Mouse (Mus musculus): ENCODE data around the gene Nr1i3. TPM values are rescaled to one million over a fixed set of nuclear protein-coding genes. Genes with fewer than 3 reads are reported as not detected.

Gene Nr1i3
- polyA plus RNA-seq, 1 experiment from 2014 or later: 0.25 TPM

GRCm38 (mm10) chr1:171223796-171224195 lies 10.0 kb downstream of the Nr1i3 start:
- no peak overlapping the region for H3K4me2 ChIP-seq (replicated peaks; ENCODE audit: low read depth)
- no peak overlapping the region for H3K27ac ChIP-seq (replicated peaks)
- TF ChIP-seq CTCF (IDR thresholded peaks at IDR 0.05; ENCODE audit: low read depth) (no peak), EP300 (optimal IDR thresholded peaks at IDR 0.05) (no peak)
- H3K4me1 ChIP-seq (replicated peaks; ENCODE audit: control insufficient read depth, insufficient read depth): peaks cover 4% of the 10 kb centered on the region
- no peak overlapping the region for H3K4me3 ChIP-seq (ENCODE audit: low read depth, low read length)
- WGBS: 79% methylated on average over 2 of the region's 2 CpGs
- no peak for ATAC-seq (ENCODE audit: low FRiP score, low TSS enrichment)
- H3K27me3 ChIP-seq (ENCODE audit: control insufficient read depth, insufficient read depth, low read length): no peaks in the 10 kb centered on the region
- H3K9me3 ChIP-seq (ENCODE audit: control insufficient read depth, low read length): no peaks in the 10 kb centered on the region
- DNase-seq (ENCODE audit: low spot score): no peak
- H3K9ac ChIP-seq (ENCODE audit: low read length): no peak overlapping the region
- peaks cover 5% of the 10 kb centered on the region; the same call in 1 of the 2 replicates for H3K36me3 ChIP-seq (ENCODE audit: control insufficient read depth, insufficient read depth, low read length)

- Histone ChIP-seq H3K9ac (ENCODE audit: low read length) (no peak within 1 kb of the TSS), H3K4me3 (ENCODE audit: low read depth, low read length) (no peak within 1 kb of the TSS), H3K4me2 (replicated peaks; ENCODE audit: low read depth) (no peak within 1 kb of the TSS), H3K4me1 (replicated peaks; ENCODE audit: control insufficient read depth, insufficient read depth) (peaks cover 4% of the 10 kb centered on the region), H3K27me3 (ENCODE audit: control insufficient read depth, insufficient read depth, low read length) (no peaks in the 10 kb centered on the region), H3K9me3 (ENCODE audit: control insufficient read depth, low read length) (no peaks in the 10 kb centered on the region), H3K27ac (replicated peaks) (no peak within 1 kb of the TSS), H3K36me3 (ENCODE audit: control insufficient read depth, insufficient read depth, low read length) (peaks cover 5% of the 10 kb centered on the region; the same call in 1 of the 2 replicates)
- ATAC-seq (ENCODE audit: low FRiP score, low TSS enrichment) (no peak), DNase-seq (ENCODE audit: low spot score) (no peak)
- WGBS: 68% methylated on average over 5 of the region's 5 CpGs
- TF ChIP-seq EP300 (optimal IDR thresholded peaks at IDR 0.05): no peak
- TF ChIP-seq CTCF (IDR thresholded peaks at IDR 0.05; ENCODE audit: low read depth): no peak
These were observed 11.1 kb downstream of the Nr1i3 start, which contains the start of gene Apoa2 for GRCm38 (mm10) chr1:171224857-171225256. Gene Apoa2, plus strand, starts transcription at chr1:171225054.

GRCm38 (mm10) chr1:171226780-171227179 lies 13.0 kb downstream of the Nr1i3 start:
- H3K36me3 ChIP-seq (ENCODE audit: control insufficient read depth, insufficient read depth, low read length): no peaks in the 10 kb centered on the region
- DNase-seq (ENCODE audit: low spot score): no peak
- H3K27ac ChIP-seq (replicated peaks): no peak overlapping the region
- no peak for TF ChIP-seq CTCF (IDR thresholded peaks at IDR 0.05; ENCODE audit: low read depth)
- TF ChIP-seq EP300 (optimal IDR thresholded peaks at IDR 0.05): no peak
- ATAC-seq (ENCODE audit: low FRiP score, low TSS enrichment): no peak
- H3K4me2 ChIP-seq (replicated peaks; ENCODE audit: low read depth): no peak overlapping the region
- WGBS: 54% methylated on average over 4 of the region's 4 CpGs
- no peak overlapping the region for H3K9ac ChIP-seq (ENCODE audit: low read length)
- no peaks in the 10 kb centered on the region for H3K27me3 ChIP-seq (ENCODE audit: control insufficient read depth, insufficient read depth, low read length)
- H3K4me3 ChIP-seq (ENCODE audit: low read depth, low read length): no peak overlapping the region
- peaks cover under 1% of the 10 kb centered on the region; the same call in 1 of the 2 replicates for H3K4me1 ChIP-seq (replicated peaks; ENCODE audit: control insufficient read depth, insufficient read depth)
- no peaks in the 10 kb centered on the region for H3K9me3 ChIP-seq (ENCODE audit: control insufficient read depth, low read length)

GRCm38 (mm10) chr1:171227879-171228278 lies 14.1 kb downstream of the Nr1i3 start:
- H3K36me3 ChIP-seq (ENCODE audit: control insufficient read depth, insufficient read depth, low read length): no peaks in the 10 kb centered on the region
- no peak for ATAC-seq (ENCODE audit: low FRiP score, low TSS enrichment)
- H3K4me1 ChIP-seq (replicated peaks; ENCODE audit: control insufficient read depth, insufficient read depth): no peaks in the 10 kb centered on the region
- H3K27me3 ChIP-seq (ENCODE audit: control insufficient read depth, insufficient read depth, low read length): no peaks in the 10 kb centered on the region
- H3K9ac ChIP-seq (ENCODE audit: low read length): no peak overlapping the region
- no peak overlapping the region for H3K4me3 ChIP-seq (ENCODE audit: low read depth, low read length)
- H3K9me3 ChIP-seq (ENCODE audit: control insufficient read depth, low read length): no peaks in the 10 kb centered on the region
- H3K4me2 ChIP-seq (replicated peaks; ENCODE audit: low read depth): no peak overlapping the region
- TF ChIP-seq CTCF (IDR thresholded peaks at IDR 0.05; ENCODE audit: low read depth) (no peak), EP300 (optimal IDR thresholded peaks at IDR 0.05) (no peak)
- no peak overlapping the region for H3K27ac ChIP-seq (replicated peaks)
- WGBS: 93% methylated on average over 1 of the region's 1 CpGs
- no peak for DNase-seq (ENCODE audit: low spot score)

DNA sequence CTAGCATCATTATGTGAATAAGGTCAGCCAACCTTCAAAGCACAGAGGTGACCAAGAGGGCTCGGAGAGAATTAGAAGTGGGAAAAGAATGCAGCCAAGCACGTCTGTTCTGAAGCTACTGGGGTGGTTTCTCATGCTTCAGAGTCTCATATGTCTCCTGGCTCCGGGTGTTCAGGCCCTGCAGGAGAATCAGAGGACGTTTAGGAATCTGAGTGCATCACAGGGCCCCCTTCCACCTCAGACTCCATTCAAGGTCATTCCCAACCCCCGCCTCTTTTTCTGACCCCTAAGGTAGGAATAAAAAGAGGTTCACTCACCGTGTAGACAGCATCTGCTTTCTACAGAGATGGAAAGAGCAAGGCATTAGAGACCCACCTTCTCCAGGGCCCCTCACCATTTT lies 16.0 kb downstream of the Nr1i3 start:
- Histone ChIP-seq H3K4me1 (replicated peaks; ENCODE audit: control insufficient read depth, insufficient read depth) (no peaks in the 10 kb centered on the region), H3K36me3 (ENCODE audit: control insufficient read depth, insufficient read depth, low read length) (peaks cover 7% of the 10 kb centered on the region; the same call in 1 of the 2 replicates), H3K27me3 (ENCODE audit: control insufficient read depth, insufficient read depth, low read length) (no peaks in the 10 kb centered on the region), H3K9ac (ENCODE audit: low read length) (no peak overlapping the region), H3K9me3 (ENCODE audit: control insufficient read depth, low read length) (no peaks in the 10 kb centered on the region), H3K4me2 (replicated peaks; ENCODE audit: low read depth) (no peak overlapping the region), H3K27ac (replicated peaks) (no peak overlapping the region), H3K4me3 (ENCODE audit: low read depth, low read length) (no peak overlapping the region)
- WGBS: 57% methylated on average over 6 of the region's 6 CpGs
- TF ChIP-seq CTCF (IDR thresholded peaks at IDR 0.05; ENCODE audit: low read depth) (no peak), EP300 (optimal IDR thresholded peaks at IDR 0.05) (no peak)
- no peak for ATAC-seq (ENCODE audit: low FRiP score, low TSS enrichment)
- DNase-seq (ENCODE audit: low spot score): no peak

- TF ChIP-seq EP300 (optimal IDR thresholded peaks at IDR 0.05) (no peak), CTCF (IDR thresholded peaks at IDR 0.05; ENCODE audit: low read depth) (no peak)
- H3K4me2 ChIP-seq (replicated peaks; ENCODE audit: low read depth): no peak overlapping the region
- no peak overlapping the region for H3K4me3 ChIP-seq (ENCODE audit: low read depth, low read length)
- H3K27me3 ChIP-seq (ENCODE audit: control insufficient read depth, insufficient read depth, low read length): no peaks in the 10 kb centered on the region
- DNase-seq (ENCODE audit: low spot score): no peak
- H3K36me3 ChIP-seq (ENCODE audit: control insufficient read depth, insufficient read depth, low read length): peaks cover 10% of the 10 kb centered on the region
- no peaks in the 10 kb centered on the region for H3K9me3 ChIP-seq (ENCODE audit: control insufficient read depth, low read length)
- no peak for ATAC-seq (ENCODE audit: low FRiP score, low TSS enrichment)
- no peak overlapping the region for H3K9ac ChIP-seq (ENCODE audit: low read length)
- no peak overlapping the region for H3K27ac ChIP-seq (replicated peaks)
- 80% methylated on average over 3 of the region's 3 CpGs for WGBS
- H3K4me1 ChIP-seq (replicated peaks; ENCODE audit: control insufficient read depth, insufficient read depth): no peaks in the 10 kb centered on the region
These were observed 16.4 kb downstream of the Nr1i3 start for GRCm38 (mm10) chr1:171230215-171230614.

All from stomach, postnatal 0 days (tissue).